ENCODE assay signal across 8 mouse cellular contexts in genomic region chr1:171189046-171189445, GRCm38 (mm10). TPM values are rescaled to one million over a fixed set of nuclear protein-coding genes. Genes with fewer than 3 reads are reported as not detected.
DNase-seq lines count a peak whose midpoint lies in the region; ATAC-seq and TF ChIP-seq lines count a peak whose summit lies in the region.

No protein-coding gene starts in this region.

- DNase-seq in hindbrain, embryonic 10.5 days (ENCODE audit: low spot score): peak; percentile 30
- no peak for DNase-seq in liver
- no peak for DNase-seq in right cerebral cortex, postnatal 36 days (ENCODE audit: low spot score in 2 of 2)
- DNase-seq in left cerebral cortex, adult 9 months (ENCODE audit: low spot score in 2 of 2): no peak

- H3K27me3 ChIP-seq in hindbrain, embryonic 10.5 days (ENCODE audit: insufficient read depth, poor library complexity, severe bottlenecking): peaks cover 51% of the 10 kb centered on the region
- H3K27me3 ChIP-seq in hindbrain, embryonic 16.5 days (replicated peaks; ENCODE audit: control insufficient read depth, insufficient read depth, low read length): no peaks in the 10 kb centered on the region
- no peaks in the 10 kb centered on the region; the same call in 1 of the 2 replicates for H3K27me3 ChIP-seq in ES-Bruce4 (ENCODE audit: control insufficient read depth, insufficient read depth, low read length, poor library complexity, severe bottlenecking)
- H3K27me3 ChIP-seq in embryonic facial prominence, embryonic 13.5 days: peaks cover 34% of the 10 kb centered on the region
- peaks cover under 1% of the 10 kb centered on the region; the same call in 1 of the 2 replicates for H3K27me3 ChIP-seq in intestine, embryonic 15.5 days (replicated peaks)

- no peaks in the 10 kb centered on the region for H3K36me3 ChIP-seq in hindbrain, embryonic 10.5 days
- H3K36me3 ChIP-seq in hindbrain, embryonic 16.5 days (ENCODE audit: control insufficient read depth, insufficient read depth, low read length): no peaks in the 10 kb centered on the region
- no peaks in the 10 kb centered on the region for H3K36me3 ChIP-seq in ES-Bruce4 (ENCODE audit: control insufficient read depth, insufficient read depth, low read length, poor library complexity, severe bottlenecking)
- H3K36me3 ChIP-seq in embryonic facial prominence, embryonic 13.5 days: no peaks in the 10 kb centered on the region
- no peaks in the 10 kb centered on the region for H3K36me3 ChIP-seq in intestine, embryonic 15.5 days

- H3K9ac ChIP-seq in hindbrain, embryonic 16.5 days (ENCODE audit: low read depth, low read length): no peak overlapping the region
- 0 out of 2 replicates have a peak overlapping the region, but pooled peaks have one; percentile 2 for H3K9ac ChIP-seq in ES-Bruce4 (ENCODE audit: low read depth, poor library complexity, severe bottlenecking)
- H3K9ac ChIP-seq in embryonic facial prominence, embryonic 13.5 days: no peak overlapping the region
- no peak overlapping the region for H3K9ac ChIP-seq in intestine, embryonic 15.5 days

- H3K27ac ChIP-seq in hindbrain, embryonic 10.5 days: peak overlapping the region; percentile 80
- no peak overlapping the region for H3K27ac ChIP-seq in hindbrain, embryonic 16.5 days (ENCODE audit: low read depth, low read length)
- H3K27ac ChIP-seq in ES-Bruce4 (ENCODE audit: insufficient read depth, low read length): no peak overlapping the region
- peak overlapping the region; percentile 66; the same call in 1 of the 2 replicates for H3K27ac ChIP-seq in embryonic facial prominence, embryonic 13.5 days
- no peak overlapping the region; the same call in 1 of the 2 replicates for H3K27ac ChIP-seq in intestine, embryonic 15.5 days

- no peak for ATAC-seq in hindbrain, embryonic 16.5 days
- ATAC-seq in embryonic facial prominence, embryonic 13.5 days (ENCODE audit: insufficient number of reproducible peaks, insufficient read depth, low FRiP score, low TSS enrichment, low read depth): no peak
- ATAC-seq in intestine, embryonic 15.5 days: peak; percentile 19

- no peak for TF ChIP-seq EP300 in ES-Bruce4 (IDR thresholded peaks at IDR 0.05; ENCODE audit: insufficient read depth, low read depth, low read length)

- H3K4me3 ChIP-seq in hindbrain, embryonic 10.5 days: peak overlapping the region; percentile 16; the same call in 1 of the 2 replicates
- H3K4me3 ChIP-seq in hindbrain, embryonic 16.5 days (ENCODE audit: low read length): no peak overlapping the region
- H3K4me3 ChIP-seq in ES-Bruce4 (ENCODE audit: low read depth, low read length): no peak overlapping the region
- H3K4me3 ChIP-seq in embryonic facial prominence, embryonic 13.5 days: no peak overlapping the region
- H3K4me3 ChIP-seq in intestine, embryonic 15.5 days (replicated peaks): no peak overlapping the region

- no peak for TF ChIP-seq CTCF in ES-Bruce4 (IDR thresholded peaks at IDR 0.05; ENCODE audit: low read depth, low read length)

- WGBS in hindbrain, embryonic 10.5 days: 14% methylated on average over 8 of the region's 8 CpGs
- 7% methylated on average over 8 of the region's 8 CpGs for WGBS in hindbrain, embryonic 16.5 days
- 11% methylated on average over 8 of the region's 8 CpGs for WGBS in embryonic facial prominence, embryonic 13.5 days
- 21% methylated on average over 8 of the region's 8 CpGs for WGBS in intestine, embryonic 15.5 days

- TF ChIP-seq POLR2A in ES-Bruce4 (IDR thresholded peaks at IDR 0.05; ENCODE audit: insufficient read depth, low read length): no peak

- no peak overlapping the region for H3K4me2 ChIP-seq in hindbrain, embryonic 16.5 days (ENCODE audit: low read length)
- peak overlapping the region; percentile 7 for H3K4me2 ChIP-seq in embryonic facial prominence, embryonic 13.5 days
- peak overlapping the region; percentile 20; the same call in 1 of the 2 replicates for H3K4me2 ChIP-seq in intestine, embryonic 15.5 days (replicated peaks)

- no peaks in the 10 kb centered on the region for H3K9me3 ChIP-seq in hindbrain, embryonic 10.5 days
- no peaks in the 10 kb centered on the region for H3K9me3 ChIP-seq in hindbrain, embryonic 16.5 days (ENCODE audit: control insufficient read depth, low read length)
- no peaks in the 10 kb centered on the region for H3K9me3 ChIP-seq in ES-Bruce4 (replicated peaks; ENCODE audit: control insufficient read depth, insufficient read depth, low read length, poor library complexity, severe bottlenecking)
- no peaks in the 10 kb centered on the region for H3K9me3 ChIP-seq in embryonic facial prominence, embryonic 13.5 days
- H3K9me3 ChIP-seq in intestine, embryonic 15.5 days: no peaks in the 10 kb centered on the region

- H3K4me1 ChIP-seq in hindbrain, embryonic 10.5 days (replicated peaks): peaks cover 61% of the 10 kb centered on the region
- H3K4me1 ChIP-seq in hindbrain, embryonic 16.5 days (ENCODE audit: control insufficient read depth, insufficient read depth, low read depth, low read length): peaks cover 14% of the 10 kb centered on the region
- H3K4me1 ChIP-seq in ES-Bruce4 (ENCODE audit: control insufficient read depth, insufficient read depth, low read length): peaks cover 5% of the 10 kb centered on the region
- peaks cover 32% of the 10 kb centered on the region for H3K4me1 ChIP-seq in embryonic facial prominence, embryonic 13.5 days
- H3K4me1 ChIP-seq in intestine, embryonic 15.5 days (replicated peaks): peaks cover 34% of the 10 kb centered on the region

RNA-seq across cellular contexts. Expression of gene Pcp4l1, which starts 7.0 kb away (rescaled TPM):
- 19.9 and 32.8 TPM in 2 replicates for polyA plus RNA-seq in hindbrain, embryonic 10.5 days (2016; fragmentation: Nextera tagmentation; extraction: Ambion mirVana)
- polyA plus RNA-seq in hindbrain, embryonic 16.5 days (2015; fragmentation: Nextera tagmentation; extraction: Ambion mirVana): 44.7 and 48.7 TPM in 2 replicates
- polyA plus RNA-seq in ES-Bruce4 (2011; ENCODE audit: insufficient read depth, insufficient read length, low read depth, missing spikeins): 0.37 and 0.70 TPM in 2 replicates
- 20.6 and 25.2 TPM in 2 replicates for polyA plus RNA-seq in embryonic facial prominence, embryonic 13.5 days (2015; fragmentation: Nextera tagmentation; extraction: Ambion mirVana)
- 16.4 and 18.5 TPM in 2 replicates for polyA plus RNA-seq in intestine, embryonic 15.5 days (2015; fragmentation: Nextera tagmentation; extraction: Ambion mirVana)

RNA-seq across cellular contexts. Expression of gene Nr1i3, which starts 24.7 kb away (rescaled TPM):
- 0.21 and 0.27 TPM in 2 replicates for polyA plus RNA-seq in hindbrain, embryonic 10.5 days (2016; fragmentation: Nextera tagmentation; extraction: Ambion mirVana)
- 0.26 and 0.73 TPM in 2 replicates for polyA plus RNA-seq in hindbrain, embryonic 16.5 days (2015; fragmentation: Nextera tagmentation; extraction: Ambion mirVana)
- not detected in 2 replicates for polyA plus RNA-seq in ES-Bruce4 (2011; ENCODE audit: insufficient read depth, insufficient read length, low read depth, missing spikeins)
- polyA plus RNA-seq in embryonic facial prominence, embryonic 13.5 days (2015; fragmentation: Nextera tagmentation; extraction: Ambion mirVana): 0.10 and 0.28 TPM in 2 replicates
- 9.2 and 10.5 TPM in 2 replicates for polyA plus RNA-seq in intestine, embryonic 15.5 days (2015; fragmentation: Nextera tagmentation; extraction: Ambion mirVana)

RNA-seq across cellular contexts. Expression of gene Tomm40l, which starts 33.3 kb away (rescaled TPM):
- polyA plus RNA-seq in hindbrain, embryonic 10.5 days (2016; fragmentation: Nextera tagmentation; extraction: Ambion mirVana): 33.1 and 36.2 TPM in 2 replicates
- 60.9 and 69.6 TPM in 2 replicates for polyA plus RNA-seq in hindbrain, embryonic 16.5 days (2015; fragmentation: Nextera tagmentation; extraction: Ambion mirVana)
- polyA plus RNA-seq in ES-Bruce4 (2011; ENCODE audit: insufficient read depth, insufficient read length, low read depth, missing spikeins): 18.3 and 25.1 TPM in 2 replicates
- polyA plus RNA-seq in embryonic facial prominence, embryonic 13.5 days (2015; fragmentation: Nextera tagmentation; extraction: Ambion mirVana): 30.2 and 30.9 TPM in 2 replicates
- polyA plus RNA-seq in intestine, embryonic 15.5 days (2015; fragmentation: Nextera tagmentation; extraction: Ambion mirVana): 31.4 and 32.0 TPM in 2 replicates

RNA-seq across cellular contexts. Expression of gene Apoa2, which starts 35.8 kb away (rescaled TPM):
- 3.4 and 4.7 TPM in 2 replicates for polyA plus RNA-seq in hindbrain, embryonic 10.5 days (2016; fragmentation: Nextera tagmentation; extraction: Ambion mirVana)
- 5.2 and 6.5 TPM in 2 replicates for polyA plus RNA-seq in hindbrain, embryonic 16.5 days (2015; fragmentation: Nextera tagmentation; extraction: Ambion mirVana)
- 18.0 and 19.1 TPM in 2 replicates for polyA plus RNA-seq in ES-Bruce4 (2011; ENCODE audit: insufficient read depth, insufficient read length, low read depth, missing spikeins)
- polyA plus RNA-seq in embryonic facial prominence, embryonic 13.5 days (2015; fragmentation: Nextera tagmentation; extraction: Ambion mirVana): 0.80 and 56.2 TPM in 2 replicates
- polyA plus RNA-seq in intestine, embryonic 15.5 days (2015; fragmentation: Nextera tagmentation; extraction: Ambion mirVana): 84.7 and 123 TPM in 2 replicates

RNA-seq across cellular contexts. Expression of gene Mpz, which starts 38.5 kb away (rescaled TPM):
- 1.3 and 1.6 TPM in 2 replicates for polyA plus RNA-seq in hindbrain, embryonic 10.5 days (2016; fragmentation: Nextera tagmentation; extraction: Ambion mirVana)
- 4.7 and 5.3 TPM in 2 replicates for polyA plus RNA-seq in hindbrain, embryonic 16.5 days (2015; fragmentation: Nextera tagmentation; extraction: Ambion mirVana)
- polyA plus RNA-seq in ES-Bruce4 (2011; ENCODE audit: insufficient read depth, insufficient read length, low read depth, missing spikeins): 1.1 and 1.3 TPM in 2 replicates
- polyA plus RNA-seq in embryonic facial prominence, embryonic 13.5 days (2015; fragmentation: Nextera tagmentation; extraction: Ambion mirVana): 7.7 and 9.4 TPM in 2 replicates
- 1.1 and 1.3 TPM in 2 replicates for polyA plus RNA-seq in intestine, embryonic 15.5 days (2015; fragmentation: Nextera tagmentation; extraction: Ambion mirVana)

Comparison
In these comparisons a context has a peak if more than half of its experiments do, and no peak if none do; other contexts are left out.
1. H3K27ac ChIP-seq: peak in hindbrain, embryonic 10.5 days (single experiment) and embryonic facial prominence, embryonic 13.5 days (single experiment); none in hindbrain, embryonic 16.5 days (single experiment), ES-Bruce4 (single experiment) and intestine, embryonic 15.5 days (single experiment).
2. RNA of gene Pcp4l1, which starts 7.0 kb away (polyA plus RNA-seq): 44.7 to 48.7 TPM in hindbrain, embryonic 16.5 days, 19.9 to 32.8 TPM in hindbrain, embryonic 10.5 days, 20.6 to 25.2 TPM in embryonic facial prominence, embryonic 13.5 days and 16.4 to 18.5 TPM in intestine, embryonic 15.5 days; 0.37 to 0.70 TPM in ES-Bruce4; every median in the first group is over 10 times any median in the second.